Mouse (Mus musculus) gastrocnemius, adult 8-10 months (tissue): ENCODE results near the gene Hspb3. TPM values are rescaled to one million over a fixed set of nuclear protein-coding genes. Genes with fewer than 3 reads are reported as not detected.

ENCODE experiments used
- total RNA-seq, 4 experiments: library from RNA; stranded (reverse); gene quantifications; 2 replicates each; pipeline ENCODE4 v1.2.4; 2022

Hspb3 gene
- total RNA-seq, 4 experiments from 2014 or later = 37.4 to 60.4 (median 51.8) TPM

Other genes starting within 250 kb of the Hspb3 start
- gene Snx18, start 45.1 kb downstream of the Hspb3 start, total RNA-seq = 10 to 100 TPM in 1 of 4 experiments, 1 to 10 TPM in 3; 7.6 to 10.2 (median 8.0) TPM
- 1 to 10 TPM; 2.0 to 5.0 (median 3.4) TPM for gene Arl15, start 130.8 kb upstream of the Hspb3 start, total RNA-seq